Mouse (Mus musculus) cortical plate, adult 2 months (tissue): Measurements from ENCODE around the gene Gm20683.

ENCODE experiments used
- CTCF ChIP-seq: fragments of 200-500 bp; IDR thresholded peaks from 2 replicates; pipeline ENCODE4 v1.5.1; 2011; ENCODE audit warnings: mild to moderate bottlenecking, control low read depth, low read length; ENCODE audit not compliant: insufficient read depth; ENCODE audit errors: extremely low read depth
- POLR2A ChIP-seq: fragments of 200-500 bp; IDR thresholded peaks from 2 replicates; pipeline ENCODE4 v1.6.1; 2011; ENCODE audit warnings: mild to moderate bottlenecking, low read length, control low read depth; ENCODE audit not compliant: insufficient read depth; ENCODE audit errors: extremely low read depth

GRCm38 (mm10) chr17:25880913-25881641 lies 39.5 kb upstream of the Gm20683 start:
- TF ChIP-seq CTCF (no peak), POLR2A (0 out of 2 replicates have a peak, but pooled peaks have one; percentile 10)
